Mouse (Mus musculus) heart, embryonic 16.5 days (tissue): ENCODE measurements around the gene Metrn. TPM values are rescaled to one million over a fixed set of nuclear protein-coding genes. Genes with fewer than 3 reads are reported as not detected.

Experiments used
- ATAC-seq: fragments of 200-750 bp; cut with Nextera tagmentation; replicated peaks from 2 replicates; pipeline ENCODE4 v1.8.0; 2017; ENCODE audit warnings: moderate number of reproducible peaks; ENCODE audit not compliant: insufficient read depth, low FRiP score; ENCODE audit errors: extremely low read depth
- H3K27ac ChIP-seq: fragments of 300-500 bp; sonication (generic); 2 replicates; pipeline ENCODE4 v1.5.1; 2014; ENCODE audit warnings: mild to moderate bottlenecking, low read length, control low read depth, moderate library complexity
- H3K27me3 ChIP-seq: fragments of 300-500 bp; sonication (generic); 2 replicates; pipeline ENCODE4 v1.6.1; 2014; ENCODE audit warnings: low read length, mixed read lengths; ENCODE audit not compliant: control insufficient read depth, insufficient read depth
- H3K36me3 ChIP-seq: fragments of 300-500 bp; sonication (generic); 2 replicates; pipeline ENCODE4 v1.6.1; 2014; ENCODE audit not compliant: control insufficient read depth, insufficient read depth
- H3K4me1 ChIP-seq: fragments of 300-500 bp; sonication (generic); 2 replicates; pipeline ENCODE4 v1.6.1; 2014; ENCODE audit warnings: low read length, mixed read lengths; ENCODE audit not compliant: control insufficient read depth, insufficient read depth
- H3K4me2 ChIP-seq: fragments of 300-500 bp; sonication (generic); 2 replicates; pipeline ENCODE4 v1.6.1; 2014; ENCODE audit warnings: low read depth, mild to moderate bottlenecking, control low read depth, low read length
- H3K4me3 ChIP-seq: fragments of 300-500 bp; sonication (generic); 2 replicates; pipeline ENCODE4 v1.5.1; 2014; ENCODE audit warnings: mild to moderate bottlenecking, control low read depth, low read length
- H3K9ac ChIP-seq: fragments of 300-500 bp; sonication (generic); 2 replicates; pipeline ENCODE4 v1.6.1; 2014; ENCODE audit warnings: low read length, control low read depth
- H3K9me3 ChIP-seq: fragments of 300-500 bp; sonication (generic); replicated peaks from 2 replicates; pipeline ENCODE4 v1.6.1; 2016; ENCODE audit warnings: low read length; ENCODE audit not compliant: control insufficient read depth
- WGBS: fragments of 180-500 bp; shearing (Covaris S2); extraction: QIAGEN DNeasy Blood & Tissue Kit; methylation state at CpG from one replicate; pipeline ENCODE4 v1.1.7; 2014; 5-methylcytosine and 5-hydroxymethylcytosine counted together
- polyA plus RNA-seq: library from polyadenylated mRNA; unstranded; fragments of >200 nt; fragmentation: Nextera tagmentation; extraction: Ambion mirVana; gene quantifications from 2 replicates; pipeline ENCODE4 v1.2.1, GENCODE M21; 2015

The Metrn gene
- polyA plus RNA-seq, 1 experiment from 2014 or later: 25.6 TPM

- peaks cover 7% of the 10 kb centered on the region for H3K4me1 ChIP-seq
- peak within 1 kb of the TSS; percentile 57 for H3K27ac ChIP-seq
- ATAC-seq: peak; percentile 89
- no peaks in the 10 kb centered on the region for H3K9me3 ChIP-seq
- peak within 1 kb of the TSS; percentile 97 for H3K9ac ChIP-seq
- peak within 1 kb of the TSS; percentile 94 for H3K4me3 ChIP-seq
- H3K27me3 ChIP-seq: no peaks in the 10 kb centered on the region; the same call in 1 of the 2 replicates
- peak within 1 kb of the TSS; percentile 94 for H3K4me2 ChIP-seq
- under 1% methylated on average over 37 of the region's 37 CpGs for WGBS
- 0 out of 2 replicates have a peak, but pooled peaks cover 11% of the 10 kb centered on the region for H3K36me3 ChIP-seq
Measured at GRCm38 (mm10) chr17:25773549-25774120, 23.3 kb downstream of the Metrn start, which contains the start of gene Narfl. TSS of gene Narfl (plus strand) at chr17:25773776.

- H3K27ac ChIP-seq: no peak overlapping the region
- no peak overlapping the region for H3K4me2 ChIP-seq
- no peaks in the 10 kb centered on the region for H3K9me3 ChIP-seq
- no peak overlapping the region for H3K9ac ChIP-seq
- 55% methylated on average over 9 of the region's 9 CpGs for WGBS
- no peak overlapping the region for H3K4me3 ChIP-seq
- H3K36me3 ChIP-seq: no peaks in the 10 kb centered on the region
- ATAC-seq: no peak
- peaks cover 3% of the 10 kb centered on the region for H3K4me1 ChIP-seq
- no peaks in the 10 kb centered on the region; the same call in 1 of the 2 replicates for H3K27me3 ChIP-seq
Measured at GRCm38 (mm10) chr17:25769331-25769730, 27.6 kb downstream of the Metrn start.

GRCm38 (mm10) chr17:25765886-25766285 is 31.1 kb downstream of the Metrn start:
- H3K9me3 ChIP-seq: no peaks in the 10 kb centered on the region
- H3K27ac ChIP-seq: no peak overlapping the region
- H3K4me3 ChIP-seq: no peak overlapping the region
- no peak for ATAC-seq
- H3K4me2 ChIP-seq: no peak overlapping the region
- H3K36me3 ChIP-seq: no peaks in the 10 kb centered on the region
- H3K27me3 ChIP-seq: no peaks in the 10 kb centered on the region; the same call in 1 of the 2 replicates
- H3K4me1 ChIP-seq: no peaks in the 10 kb centered on the region
- no peak overlapping the region for H3K9ac ChIP-seq
- WGBS: 58% methylated on average over 5 of the region's 5 CpGs

GRCm38 (mm10) chr17:25762591-25762990 is 34.3 kb downstream of the Metrn start:
- no peak overlapping the region for H3K4me2 ChIP-seq
- no peak overlapping the region for H3K27ac ChIP-seq
- H3K4me1 ChIP-seq: no peaks in the 10 kb centered on the region
- 0 out of 2 replicates have a peak, but pooled peaks cover 2% of the 10 kb centered on the region for H3K27me3 ChIP-seq
- no peaks in the 10 kb centered on the region for H3K9me3 ChIP-seq
- H3K4me3 ChIP-seq: no peak overlapping the region
- H3K9ac ChIP-seq: no peak overlapping the region
- no peak for ATAC-seq
- 33% methylated on average over 3 of the region's 3 CpGs for WGBS
- no peaks in the 10 kb centered on the region for H3K36me3 ChIP-seq

GRCm38 (mm10) chr17:25761561-25761970 is 35.4 kb downstream of the Metrn start:
- Histone ChIP-seq H3K9ac (no peak overlapping the region), H3K4me3 (no peak overlapping the region), H3K27me3 (0 out of 2 replicates have a peak, but pooled peaks cover 2% of the 10 kb centered on the region), H3K36me3 (no peaks in the 10 kb centered on the region), H3K4me2 (no peak overlapping the region), H3K4me1 (no peaks in the 10 kb centered on the region), H3K9me3 (no peaks in the 10 kb centered on the region), H3K27ac (no peak overlapping the region)
- ATAC-seq: no peak
- 23% methylated on average over 4 of the region's 4 CpGs for WGBS

- Histone ChIP-seq H3K9me3 (no peaks in the 10 kb centered on the region), H3K4me3 (no peak overlapping the region), H3K27me3 (0 out of 2 replicates have a peak, but pooled peaks cover 2% of the 10 kb centered on the region), H3K36me3 (no peaks in the 10 kb centered on the region), H3K4me2 (no peak overlapping the region), H3K9ac (no peak overlapping the region), H3K27ac (no peak overlapping the region), H3K4me1 (no peaks in the 10 kb centered on the region)
- 67% methylated on average over 8 of the region's 8 CpGs for WGBS
- ATAC-seq: no peak
Measured at GRCm38 (mm10) chr17:25760148-25760547, 36.8 kb downstream of the Metrn start.

- no peak overlapping the region for H3K27ac ChIP-seq
- 52% methylated on average over 3 of the region's 3 CpGs for WGBS
Measured at GRCm38 (mm10) chr17:25757691-25758090, 39.2 kb downstream of the Metrn start.

GRCm38 (mm10) chr17:25756378-25757242 is 40.3 kb downstream of the Metrn start:
- no peaks in the 10 kb centered on the region for H3K4me1 ChIP-seq
- H3K4me3 ChIP-seq: no peak overlapping the region
- H3K27ac ChIP-seq: no peak overlapping the region
- no peak overlapping the region for H3K4me2 ChIP-seq
- 0 out of 2 replicates have a peak, but pooled peaks cover 2% of the 10 kb centered on the region for H3K27me3 ChIP-seq
- H3K36me3 ChIP-seq: no peaks in the 10 kb centered on the region
- H3K9ac ChIP-seq: no peak overlapping the region
- WGBS: 56% methylated on average over 9 of the region's 9 CpGs
- ATAC-seq: no peak
- no peaks in the 10 kb centered on the region for H3K9me3 ChIP-seq

More at GRCm38 (mm10) chr17:25757691-25758090, 39.2 kb downstream of the Metrn start:
- ATAC-seq: no peak
- Histone ChIP-seq H3K4me2 (no peak overlapping the region), H3K9ac (no peak overlapping the region), H3K4me3 (no peak overlapping the region), H3K27me3 (0 out of 2 replicates have a peak, but pooled peaks cover 2% of the 10 kb centered on the region), H3K4me1 (no peaks in the 10 kb centered on the region), H3K36me3 (no peaks in the 10 kb centered on the region), H3K9me3 (no peaks in the 10 kb centered on the region)
